Mouse (Mus musculus): ENCODE measurements around the gene Cd180.

- TF ChIP-seq CTCF (IDR thresholded peaks at IDR 0.05; ENCODE audit: low read depth) (peak; percentile 20; the same call in 1 of the 2 replicates), EP300 (IDR thresholded peaks at IDR 0.05; ENCODE audit: low read depth) (no peak)
These were observed 8.5 kb upstream of the Cd180 start for GRCm38 (mm10) chr13:102684890-102685289.

Data from liver, postnatal 0 days (tissue).